Mouse (Mus musculus) lung, postnatal 14 days (tissue): ENCODE measurements around the gene Pde8a.

Experiments used
- DNase-seq: peaks from one replicate; pipeline ENCODE4 v3.0.0; 2021

Pde8a gene

DNA sequence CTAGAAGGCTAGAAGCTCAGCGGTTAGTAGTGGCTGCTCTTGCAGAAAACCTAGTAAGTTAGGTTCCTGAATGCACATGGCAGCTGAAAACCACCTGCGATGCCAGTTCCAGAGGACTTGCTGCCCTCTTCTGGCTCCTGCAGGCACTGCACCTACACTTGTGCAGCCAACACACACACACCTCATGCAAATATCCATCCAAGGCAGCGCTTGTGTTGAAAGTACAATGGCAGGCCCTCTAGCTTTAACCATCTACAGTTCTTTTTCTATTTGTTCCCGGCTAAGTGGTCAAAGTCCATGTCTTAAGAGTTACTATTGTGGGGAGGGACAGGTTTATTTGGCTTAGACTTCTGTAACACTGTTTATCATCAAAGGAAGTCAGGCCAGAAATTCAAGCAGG lies 126.4 kb downstream of the Pde8a start:
- DNase-seq: peak; percentile 54

DNA sequence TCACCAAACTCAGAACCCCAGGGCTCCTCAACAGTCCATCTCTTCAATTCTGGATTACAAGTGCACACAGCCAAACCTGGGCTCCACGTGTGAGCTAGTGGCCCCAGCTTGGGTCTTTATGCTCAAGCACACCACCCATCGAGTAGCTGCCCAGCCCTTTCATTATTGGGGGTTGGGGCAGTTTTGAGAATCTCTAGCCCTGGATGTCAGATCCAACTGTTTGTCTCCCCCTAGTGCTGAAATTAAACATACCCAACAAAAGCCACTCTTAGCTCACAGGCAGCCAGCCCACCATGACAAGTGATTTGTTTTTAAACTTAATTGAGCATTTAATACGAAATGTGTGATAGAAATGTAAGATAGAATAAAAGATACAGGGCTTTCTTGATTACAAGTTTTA lies 128.2 kb downstream of the Pde8a start:
- peak; percentile 19 for DNase-seq

DNA sequence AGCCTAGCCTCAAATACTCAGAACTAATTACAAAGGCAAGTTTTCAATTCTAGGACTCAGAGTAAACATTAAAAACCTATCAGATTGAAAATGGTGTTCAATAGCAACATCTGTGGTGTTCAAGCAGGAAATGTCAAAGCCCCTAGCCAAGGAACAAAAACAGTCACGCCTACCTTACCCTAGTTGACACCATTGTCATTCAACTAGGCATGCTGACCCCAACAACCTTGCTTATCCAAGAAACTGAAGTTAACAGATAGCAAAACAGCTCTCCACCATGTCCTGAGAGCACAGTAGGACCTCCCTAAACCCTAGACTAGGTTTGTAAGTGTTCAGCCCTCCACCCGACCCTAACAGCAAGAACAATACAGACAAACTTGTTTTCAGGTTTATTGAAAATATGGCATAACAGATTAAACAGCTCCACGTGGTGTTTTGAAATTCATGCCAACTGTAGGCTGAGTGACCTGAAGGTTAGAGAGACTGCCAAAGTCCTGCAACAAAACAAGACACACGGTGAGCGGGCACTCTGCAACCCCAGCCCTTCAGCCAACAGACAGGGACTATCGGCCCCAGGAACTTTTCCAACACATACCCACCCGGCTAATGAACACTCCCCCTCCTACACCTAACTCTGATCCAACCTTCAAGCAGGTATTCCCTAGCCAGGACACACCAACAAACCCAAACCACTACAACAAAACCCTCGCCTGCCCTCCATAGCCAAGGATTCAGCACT lies 129.1 kb downstream of the Pde8a start:
- no peak for DNase-seq

DNA sequence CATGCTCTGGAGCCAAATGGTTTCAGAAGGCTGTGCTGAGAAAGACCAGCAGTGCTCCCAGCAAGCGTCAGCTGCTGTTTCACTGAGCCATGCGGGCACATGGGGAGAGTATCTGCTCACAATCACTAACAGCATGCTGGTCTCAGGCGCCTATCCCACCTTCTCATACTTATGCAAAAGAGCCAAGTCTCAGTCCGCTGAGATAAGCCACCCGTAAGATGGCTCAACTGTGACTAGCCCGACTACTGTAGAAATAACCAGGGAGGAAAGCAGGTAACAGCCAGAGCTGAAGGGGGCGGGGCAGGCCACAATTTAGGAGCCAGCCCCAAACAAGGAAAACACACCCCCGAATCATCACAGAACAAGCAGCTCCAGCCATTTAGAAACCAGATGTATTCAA lies 129.9 kb downstream of the Pde8a start:
- no peak for DNase-seq

DNA sequence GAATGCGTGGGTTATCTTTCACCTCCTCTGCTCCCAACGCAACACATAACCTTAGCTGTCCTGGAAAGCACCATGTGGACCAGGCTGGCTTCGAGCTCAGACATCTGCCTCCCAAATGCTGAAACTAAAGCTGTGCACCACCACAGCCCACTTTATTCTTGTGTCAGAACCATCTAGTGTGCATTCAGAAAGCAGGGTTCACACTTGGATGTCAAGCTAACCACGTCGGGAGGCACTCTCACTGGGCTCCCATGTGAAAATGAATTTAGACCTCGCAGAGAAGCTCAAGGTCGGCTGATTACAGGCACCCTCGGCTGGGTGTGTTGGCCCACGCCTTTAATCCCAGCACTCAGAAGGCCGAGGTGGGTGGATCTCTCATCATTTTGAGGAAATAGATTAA lies 130.4 kb downstream of the Pde8a start:
- DNase-seq: no peak

DNA sequence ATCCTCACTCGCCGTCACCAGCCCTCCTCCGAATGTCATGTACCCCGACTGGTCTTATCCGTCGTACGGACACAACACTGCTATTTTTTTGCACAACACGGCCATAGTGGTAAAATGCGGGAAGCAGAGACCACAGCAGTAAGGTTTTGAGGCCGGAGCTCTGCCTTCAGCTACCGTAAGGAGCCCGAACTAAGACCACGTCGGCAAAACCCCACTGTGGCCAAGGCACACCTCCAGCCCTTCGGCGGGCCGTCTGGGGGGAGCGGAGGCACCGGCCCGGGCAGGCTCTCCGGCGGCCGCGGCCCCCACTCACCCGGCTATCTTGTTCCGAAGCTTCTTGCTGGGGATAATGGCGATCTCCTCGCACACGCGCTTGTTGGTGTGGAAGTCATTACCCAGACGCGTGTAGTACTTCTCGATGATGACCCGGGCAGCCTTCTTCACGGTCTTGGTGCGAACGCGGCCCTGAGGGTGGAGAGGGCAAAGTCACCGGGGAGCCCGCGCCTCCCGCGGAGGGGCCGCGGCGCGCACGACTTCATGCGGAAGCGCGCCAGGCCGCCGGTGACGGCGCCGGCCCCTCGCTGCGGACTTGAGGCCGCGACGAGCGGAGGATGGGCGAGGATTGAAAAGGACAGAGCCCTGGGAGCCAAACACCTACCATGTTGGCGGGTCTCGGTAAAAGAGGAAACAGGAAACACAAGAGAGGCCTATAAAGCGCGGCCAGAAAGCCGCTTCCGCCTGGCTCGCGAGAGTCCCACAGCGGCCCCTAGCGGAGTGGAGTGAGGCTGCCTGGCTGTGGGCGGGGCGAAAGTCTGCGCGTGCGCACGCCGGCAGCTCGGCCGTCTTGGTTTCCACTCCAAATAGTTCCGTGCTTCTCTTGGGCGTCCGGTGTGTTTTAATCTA lies 131.4 kb downstream of the Pde8a start, which contains the start of gene Rps17:
Gene Rps17, minus strand, starts transcription at position 711 of the 903 bp plus-strand sequence.
- peak; percentile 98 for DNase-seq

DNA sequence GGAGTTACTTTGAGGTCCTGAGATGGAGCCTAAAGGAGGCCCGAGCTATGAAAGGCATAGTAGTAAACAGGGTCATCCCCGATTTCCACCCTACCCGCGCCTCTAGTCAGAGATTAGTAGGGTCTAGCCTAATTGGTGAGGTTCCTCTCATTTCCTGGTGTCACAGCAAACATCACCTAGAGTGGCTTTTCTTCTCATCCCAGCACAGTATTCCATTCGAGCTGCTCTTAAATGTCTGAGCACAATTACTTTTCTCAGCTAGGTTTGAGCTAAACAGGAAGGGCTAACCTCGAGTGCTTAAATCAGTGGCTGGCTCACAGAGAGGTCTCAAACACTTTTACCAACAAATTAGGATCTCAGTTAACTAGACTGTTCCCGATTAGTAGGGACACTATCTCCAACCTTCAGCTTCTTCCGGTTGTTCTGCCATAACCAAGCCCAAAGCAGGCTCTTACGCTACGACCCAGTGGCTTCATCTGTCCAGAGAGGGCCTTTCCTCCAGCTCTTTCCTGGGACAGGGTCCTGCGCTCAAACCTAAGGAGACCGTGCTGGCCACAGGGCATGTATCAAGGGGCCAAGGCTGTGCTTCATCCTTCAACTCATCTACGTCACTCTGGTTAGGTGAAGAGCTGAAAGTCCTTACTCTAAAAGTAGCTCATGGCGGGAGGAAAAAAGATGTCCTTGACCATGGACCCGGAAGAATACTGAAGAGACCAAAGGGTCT lies 132.2 kb downstream of the Pde8a start:
- no peak for DNase-seq

DNA sequence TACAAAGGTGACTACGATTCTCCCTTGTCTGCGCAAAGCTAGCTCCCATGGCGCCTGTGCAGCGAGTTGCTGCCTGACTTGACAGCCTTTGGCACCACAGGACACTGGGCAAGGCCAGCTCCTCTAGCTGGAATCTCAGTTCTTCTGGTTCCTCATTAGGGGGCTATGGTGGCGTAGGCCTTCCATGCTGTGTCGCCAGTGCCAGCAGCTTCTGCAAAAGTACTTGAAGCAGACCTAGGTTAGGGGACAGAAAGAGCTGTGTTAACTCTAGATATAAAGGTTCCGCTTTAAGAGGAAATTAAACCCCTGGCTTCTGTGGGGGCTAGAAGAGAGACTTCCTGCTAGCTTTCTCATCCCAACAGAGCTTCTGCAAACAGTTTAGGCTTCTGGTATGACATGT lies 134.8 kb downstream of the Pde8a start:
- DNase-seq: no peak

DNA sequence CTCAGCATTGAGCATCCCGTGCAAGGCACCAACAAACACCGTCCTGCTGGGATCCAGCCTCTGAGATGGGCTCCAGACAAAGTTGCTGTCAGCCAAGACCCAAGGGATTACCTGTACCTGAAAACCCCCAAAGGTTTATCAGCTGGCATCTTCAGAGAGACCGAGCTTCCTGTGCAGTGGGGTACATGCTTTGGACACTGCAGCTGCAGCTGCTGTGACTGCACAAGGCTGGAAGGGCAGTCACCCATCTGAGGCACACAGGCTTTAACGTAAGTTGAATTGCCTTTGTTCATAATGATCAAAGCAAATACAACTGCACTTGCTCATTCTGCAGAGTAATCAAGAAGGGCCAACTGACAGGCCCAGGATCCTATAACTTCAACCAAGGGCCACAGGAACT lies 138.4 kb downstream of the Pde8a start:
- no peak for DNase-seq

DNA sequence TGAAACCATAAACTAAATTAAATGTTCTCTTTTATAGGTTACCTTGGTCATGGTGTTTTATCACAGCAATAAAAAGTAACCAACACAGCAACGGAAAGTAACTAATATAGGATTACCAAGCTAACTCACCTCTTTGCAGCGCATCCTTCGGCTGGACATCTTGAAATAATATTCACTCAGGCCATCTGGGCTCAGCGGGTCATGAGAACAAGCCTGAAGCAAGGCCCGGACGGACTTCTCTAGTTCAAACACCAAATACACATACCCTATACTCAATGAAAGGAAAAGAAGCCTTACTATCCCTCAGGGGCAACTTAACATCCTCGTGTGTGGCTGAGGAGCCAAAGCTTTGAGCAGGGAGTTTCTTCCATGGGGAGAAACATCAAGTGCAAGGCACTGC lies 142.3 kb downstream of the Pde8a start:
- DNase-seq: no peak

DNA sequence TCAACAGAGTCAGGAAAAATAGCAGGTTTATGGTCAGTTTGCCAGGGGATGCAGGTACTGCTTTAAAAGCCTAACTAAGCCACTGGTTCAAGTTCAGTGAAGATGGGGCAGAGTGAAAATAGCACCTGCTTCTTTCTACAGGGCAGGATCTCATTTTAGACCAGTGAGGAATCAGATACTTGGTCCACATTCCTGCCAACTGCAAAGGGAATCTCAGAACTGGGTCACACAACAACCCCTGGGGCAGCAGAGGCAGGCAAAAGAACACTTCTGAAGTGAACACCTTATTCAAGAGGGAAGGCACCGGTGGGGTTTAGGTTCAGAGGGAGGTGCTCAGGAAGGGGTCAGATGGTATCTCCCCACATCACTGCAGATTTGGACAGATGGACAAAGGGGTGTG lies 143.0 kb downstream of the Pde8a start:
- no peak for DNase-seq

DNA sequence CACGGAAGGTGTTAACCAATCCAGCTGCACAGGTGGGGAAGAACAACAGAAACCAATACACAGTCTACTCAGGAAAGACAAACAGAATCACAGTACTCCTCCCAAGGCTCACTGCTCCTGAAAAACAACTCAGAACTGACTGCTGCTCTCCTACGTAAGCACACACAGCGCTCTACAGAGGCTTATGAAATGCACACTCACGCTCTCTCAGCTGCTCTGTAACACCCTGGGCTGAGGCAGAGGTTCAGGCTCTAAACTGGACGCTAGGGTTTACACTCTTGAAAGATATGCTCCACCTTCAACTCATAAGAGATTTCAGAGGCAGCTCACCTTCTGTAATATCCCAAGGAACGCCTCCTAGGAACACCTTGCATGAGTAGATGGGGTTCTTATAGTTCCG lies 143.6 kb downstream of the Pde8a start:
- no peak for DNase-seq

DNA sequence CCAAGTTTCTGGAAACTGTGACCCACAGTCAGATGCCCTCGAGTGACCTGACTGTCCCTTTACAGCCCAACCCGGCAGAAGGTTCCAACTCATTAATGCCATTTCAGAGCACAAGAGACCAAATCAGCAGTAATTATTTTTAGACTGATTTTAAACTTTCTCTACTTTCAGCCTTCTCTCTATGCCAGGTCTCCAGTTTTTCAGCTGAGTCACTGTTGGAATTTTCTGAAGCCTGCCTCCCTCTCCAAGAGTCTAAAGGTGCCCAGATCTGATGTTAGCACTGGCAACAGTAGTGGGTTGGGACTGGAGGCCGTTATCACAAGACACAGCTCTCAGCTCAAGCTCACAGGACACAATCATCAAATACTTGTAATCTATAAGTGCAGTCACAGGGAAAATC lies 154.6 kb downstream of the Pde8a start:
- no peak for DNase-seq

DNA sequence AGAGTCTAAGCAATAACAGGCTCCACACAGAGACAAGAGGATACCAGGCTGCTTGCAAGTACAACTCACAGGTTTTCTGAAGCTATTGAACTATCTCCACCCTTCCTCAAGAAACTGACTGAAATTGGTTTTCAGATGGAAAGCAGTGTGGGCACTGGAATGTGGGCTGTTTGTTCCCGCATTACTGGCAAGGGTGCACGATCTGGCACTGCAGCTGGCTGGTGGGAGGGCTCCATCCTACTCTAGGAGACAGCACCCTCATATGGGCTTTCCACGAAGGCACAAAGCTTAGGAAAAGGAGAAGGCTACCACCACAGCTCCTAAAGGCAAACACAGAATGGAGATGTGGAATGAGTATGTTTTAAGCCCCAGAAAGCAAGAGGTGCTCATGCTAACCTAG lies 156.3 kb downstream of the Pde8a start:
- no peak for DNase-seq

DNA sequence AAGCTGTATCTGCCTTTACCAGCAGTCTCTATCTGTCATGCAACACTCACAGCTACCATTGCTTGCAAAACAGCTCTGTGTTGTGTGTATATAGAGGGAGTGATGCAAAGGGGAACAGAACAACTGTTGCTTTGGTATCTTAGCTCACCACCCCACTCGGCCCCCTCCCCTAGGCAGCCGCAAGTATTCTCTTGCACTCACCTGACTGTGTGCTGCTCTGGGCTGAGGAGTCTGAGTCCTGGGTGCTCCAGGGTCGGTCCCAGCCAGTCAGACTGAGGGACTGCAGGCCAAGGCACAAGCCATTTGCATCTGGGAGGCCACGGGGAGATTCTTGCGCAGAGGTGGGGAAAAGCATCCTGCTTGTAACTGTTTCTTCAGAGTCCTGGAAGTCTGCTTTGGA lies 158.4 kb downstream of the Pde8a start:
- no peak for DNase-seq

DNA sequence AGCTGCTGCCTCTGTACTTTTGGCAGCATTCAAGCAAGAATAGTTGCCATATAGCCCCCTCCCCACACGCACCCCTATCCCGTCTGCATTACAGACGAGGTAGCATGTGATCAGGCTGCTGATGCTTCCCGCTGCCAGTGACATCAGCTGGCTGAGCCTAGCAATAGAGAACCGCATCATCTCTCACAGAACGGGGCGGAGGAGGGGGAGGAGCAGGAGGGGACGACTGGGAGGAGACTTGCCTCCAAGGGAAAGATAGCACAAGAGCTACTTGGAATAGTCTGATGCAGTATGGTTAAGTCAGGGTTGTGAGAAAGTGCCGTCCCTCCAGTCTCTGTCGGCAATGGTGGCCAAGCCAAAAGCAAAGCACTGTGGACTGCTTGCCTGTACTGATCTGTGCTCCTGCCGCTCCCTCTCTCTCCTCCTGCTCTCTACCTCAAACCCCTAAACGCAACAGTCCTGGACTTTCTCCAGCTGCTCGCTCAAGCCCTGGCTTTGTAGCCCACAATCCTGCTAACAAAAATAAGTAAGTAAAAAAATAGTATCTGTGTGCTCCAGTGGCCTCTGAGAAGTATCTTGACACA lies 159.0 kb downstream of the Pde8a start:
- DNase-seq: peak; percentile 7

DNA sequence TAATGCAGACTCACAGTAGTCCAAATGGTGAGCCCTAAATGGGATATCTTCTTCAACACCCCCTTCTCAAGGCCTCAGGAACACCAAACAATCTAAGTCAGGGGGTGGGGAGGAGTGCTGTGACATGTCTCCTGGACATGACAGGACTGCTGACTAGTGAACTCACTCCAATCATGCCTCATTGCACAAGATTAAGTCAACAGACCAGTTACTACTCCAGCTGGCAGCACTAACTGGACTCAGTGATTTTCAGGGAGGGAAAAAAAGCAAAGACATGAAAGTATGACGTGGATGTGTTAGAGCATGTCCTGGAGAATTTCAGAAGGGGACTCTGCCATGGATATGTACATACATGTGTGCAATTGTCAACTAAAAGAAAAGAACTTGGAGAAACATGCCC lies 166.0 kb downstream of the Pde8a start:
- no peak for DNase-seq
